Mouse (Mus musculus) cerebellum, postnatal 14 days (tissue): ENCODE measurements around the gene Ankle1.
"Not testable (repeated sequence)": the region's sequence is repeated elsewhere in the genome, so short reads cannot be mapped to it uniquely, and the experiment has no call there.

Experiments
- DNase-seq, 2 experiments: peaks; one replicate each; pipeline ENCODE4 v3.0.0; 2021; ENCODE audit warnings: mixed read lengths in 2 of 2

Ankle1 gene

DNA sequence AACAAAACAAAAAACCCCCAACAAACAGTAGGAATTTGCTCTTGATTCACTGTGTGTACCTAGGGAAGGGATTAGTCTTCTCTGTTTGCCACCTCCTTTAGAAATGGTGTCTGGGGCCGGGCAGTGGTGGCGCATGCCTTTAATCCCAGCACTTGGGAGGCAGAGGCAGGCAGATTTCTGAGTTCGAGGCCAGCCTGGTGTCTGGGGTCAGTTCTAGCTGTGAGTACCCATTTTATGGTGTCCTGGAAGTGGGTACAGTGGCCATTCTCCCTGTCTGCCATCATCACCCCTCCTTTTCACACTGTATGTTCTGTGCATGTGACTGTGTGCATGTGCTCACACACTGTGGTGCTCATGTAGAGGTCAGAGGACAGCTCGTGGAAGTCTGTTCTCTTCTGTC is 2.4 kb downstream of the Ankle1 start:
- DNase-seq = no peak

DNA sequence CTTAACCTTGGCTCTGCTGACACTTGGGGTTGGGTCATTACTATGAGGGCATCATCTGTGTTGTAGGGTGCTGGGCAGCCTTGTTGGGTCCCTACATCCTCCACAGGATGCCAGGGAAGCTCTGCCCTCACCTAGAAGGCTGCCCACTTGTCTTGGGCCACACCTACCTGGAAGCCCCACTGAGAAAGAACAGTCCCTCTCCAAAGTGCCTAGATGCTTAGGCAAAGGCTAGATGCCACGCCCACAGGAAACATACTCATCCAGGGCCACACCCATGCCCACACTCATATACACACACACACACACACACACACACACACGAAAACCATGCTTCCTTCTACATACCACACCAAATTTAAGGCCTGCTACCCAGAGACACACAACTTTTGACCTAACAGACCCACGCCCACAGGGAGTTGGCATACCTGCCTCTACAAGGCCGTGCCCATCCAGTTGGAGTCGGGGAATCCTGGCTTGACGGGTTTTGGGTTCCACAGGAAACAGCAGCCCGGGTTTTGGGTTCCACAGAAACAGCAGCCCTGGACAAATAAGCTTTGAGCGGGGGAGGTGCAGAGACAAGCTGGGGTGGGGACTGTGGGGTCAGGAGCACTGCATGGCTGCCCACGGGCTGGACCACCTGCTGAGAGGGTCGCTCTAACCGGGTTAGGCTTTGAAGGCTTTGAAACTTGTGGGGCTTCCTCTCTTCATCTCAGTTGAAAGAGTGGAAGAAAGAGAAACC is 5.9 kb downstream of the Ankle1 start:
- DNase-seq = no peak

DNA sequence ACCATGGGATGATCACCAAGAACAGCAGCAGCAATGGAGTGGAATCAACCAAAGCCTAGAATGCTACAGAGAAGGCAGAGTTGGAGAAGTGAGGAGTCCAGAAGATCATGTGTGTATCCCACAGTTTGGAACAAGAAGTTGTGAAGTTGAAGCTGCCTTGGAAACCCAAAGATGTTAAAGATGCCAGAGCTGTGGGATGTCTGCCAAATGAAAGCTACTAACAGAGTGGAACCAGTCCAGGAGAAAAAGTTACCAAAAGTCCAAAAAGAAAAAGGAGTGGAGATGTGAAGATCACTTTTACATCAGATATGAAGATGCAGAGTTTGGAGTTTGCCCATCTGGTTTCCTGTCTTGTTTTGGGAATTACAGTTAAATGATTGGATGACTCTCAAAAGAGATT is 16.3 kb downstream of the Ankle1 start:
- DNase-seq = no peak

DNA sequence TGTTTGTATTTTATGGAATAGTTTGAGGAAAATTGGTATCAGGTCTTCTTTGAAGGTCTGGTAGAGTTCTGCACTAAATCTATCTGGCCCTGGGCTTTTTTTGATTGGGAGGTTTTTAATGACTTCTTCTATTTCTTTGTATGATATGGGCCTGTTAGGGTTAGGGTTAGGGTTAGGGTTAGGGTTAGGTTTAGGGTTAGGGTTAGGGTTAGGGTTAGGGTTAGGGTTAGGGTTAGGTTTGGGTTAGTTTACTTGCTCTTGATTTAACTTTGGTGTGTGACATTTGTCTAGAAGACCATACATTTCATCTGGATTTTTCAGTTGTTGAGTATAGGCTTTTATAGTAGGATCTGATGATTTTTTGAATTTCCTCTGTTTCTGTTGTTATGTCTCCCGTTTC is 27.1 kb downstream of the Ankle1 start:
- not testable (repeated sequence) for DNase-seq

DNA sequence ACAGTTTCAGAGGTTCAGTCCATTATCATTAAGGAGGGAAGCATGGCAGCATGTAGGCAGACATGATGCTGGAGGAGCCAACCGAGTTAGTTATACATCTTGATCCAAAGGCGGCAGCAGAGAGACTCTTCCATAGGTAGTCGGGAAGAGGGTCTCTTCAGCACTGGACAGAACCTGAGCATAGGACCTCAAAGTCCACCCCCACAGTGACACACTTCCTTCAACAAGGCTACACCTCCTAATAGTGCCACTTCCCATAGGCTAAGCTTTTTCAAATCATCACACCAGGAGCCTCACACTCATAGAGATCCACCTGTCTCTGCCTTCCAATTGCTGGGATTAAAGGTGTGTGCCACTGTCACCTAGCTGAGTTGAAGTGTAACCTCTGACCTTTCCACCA is 31.2 kb downstream of the Ankle1 start:
- DNase-seq = no peak

DNA sequence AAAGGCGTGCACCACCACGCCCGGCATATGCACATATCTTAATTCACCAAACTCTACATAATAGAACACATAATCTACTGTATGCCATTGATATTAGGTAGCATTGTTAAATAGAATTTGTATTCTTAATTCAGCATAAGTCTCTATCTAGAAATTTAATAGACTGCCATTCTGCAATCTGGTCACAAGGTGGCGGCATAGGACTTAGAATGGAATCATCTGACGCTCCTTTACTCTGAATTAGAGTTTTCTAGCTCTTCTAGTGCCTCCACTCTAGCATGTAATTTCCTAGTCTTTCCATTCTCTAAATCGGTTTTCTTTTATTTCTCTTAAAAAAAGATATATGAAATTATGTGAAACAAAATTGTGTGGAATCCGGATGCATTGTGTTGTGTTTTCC is 35.6 kb downstream of the Ankle1 start:
- peak; percentile 67 to 71 for DNase-seq

DNA sequence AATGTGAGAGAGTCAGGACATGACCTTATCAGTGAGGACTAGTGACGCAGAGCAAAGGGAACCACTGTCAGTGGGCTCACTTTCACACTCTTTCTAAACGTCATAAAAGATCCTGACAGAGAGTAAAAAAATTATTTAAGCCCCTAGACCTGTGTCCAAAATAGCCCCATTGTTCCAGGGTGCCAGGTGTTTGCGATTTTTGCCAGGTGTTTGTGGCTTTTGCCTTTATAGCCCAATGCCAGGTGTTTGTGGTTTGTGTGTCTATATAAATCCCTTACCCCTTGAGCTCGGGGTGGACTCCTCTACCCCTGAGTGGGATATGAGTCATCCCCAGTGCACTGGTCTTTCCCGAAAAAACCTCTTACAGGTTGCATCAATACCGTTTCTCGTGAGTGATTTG is 39.3 kb downstream of the Ankle1 start:
- DNase-seq = no peak

DNA sequence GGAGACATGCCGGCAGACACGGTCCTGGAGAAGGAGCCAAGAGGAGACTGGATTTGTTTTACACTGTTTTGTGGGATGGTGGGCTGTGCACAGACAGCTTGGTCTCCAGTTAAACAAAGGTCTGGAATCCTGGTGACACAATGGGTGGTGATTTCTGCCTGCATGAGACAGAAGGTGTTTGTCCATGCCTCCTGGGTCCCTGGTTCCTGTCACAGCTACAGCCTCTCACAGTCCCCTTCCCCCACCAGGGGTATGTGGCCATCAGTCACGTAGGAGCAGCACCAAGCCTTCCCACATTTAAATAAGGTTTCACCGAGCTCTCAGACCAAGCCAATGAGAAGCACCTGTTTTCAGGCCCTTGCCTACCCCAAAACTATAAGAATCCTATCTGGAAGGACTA is 45.5 kb downstream of the Ankle1 start:
- DNase-seq = no peak

DNA sequence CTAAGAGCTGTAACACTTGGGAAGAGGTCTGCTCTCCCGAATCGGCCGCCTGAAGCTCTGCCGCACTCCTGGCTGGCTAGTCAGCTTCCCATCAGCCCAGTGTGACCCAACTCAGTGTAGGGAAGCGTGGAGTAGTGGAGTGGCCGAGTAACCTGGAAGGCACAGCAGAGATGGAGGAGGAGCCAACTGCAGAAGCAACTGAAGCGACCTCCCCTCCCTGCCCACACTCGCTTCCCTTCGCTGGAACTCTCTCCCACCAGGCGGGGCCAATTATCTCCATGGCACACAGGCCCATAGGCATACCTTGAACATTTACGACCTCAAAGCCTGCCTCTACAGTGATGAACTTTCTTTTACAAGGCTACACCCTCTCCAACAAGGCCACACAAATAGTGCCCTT is 46.0 kb downstream of the Ankle1 start:
- no peak for DNase-seq

DNA sequence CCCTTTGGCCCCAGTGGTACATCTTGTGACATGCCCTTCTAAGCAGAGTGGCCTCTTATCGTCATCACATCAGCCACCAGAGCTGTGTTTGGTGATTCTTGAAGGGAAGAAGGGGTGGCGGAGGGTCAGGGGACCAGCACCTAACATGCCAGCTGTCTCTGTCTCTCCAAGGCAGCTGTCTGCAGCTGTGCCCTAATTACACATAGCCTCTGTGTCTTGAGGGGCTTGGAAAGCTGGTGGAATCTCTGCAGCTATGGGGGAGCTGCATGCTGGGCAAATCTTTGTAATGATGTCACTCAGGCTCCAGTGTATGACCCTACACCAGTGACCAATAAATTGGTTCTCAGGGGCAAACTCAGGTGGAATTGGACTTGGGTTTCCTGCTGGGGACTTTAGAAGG is 46.9 kb downstream of the Ankle1 start:
- no peak for DNase-seq

DNA sequence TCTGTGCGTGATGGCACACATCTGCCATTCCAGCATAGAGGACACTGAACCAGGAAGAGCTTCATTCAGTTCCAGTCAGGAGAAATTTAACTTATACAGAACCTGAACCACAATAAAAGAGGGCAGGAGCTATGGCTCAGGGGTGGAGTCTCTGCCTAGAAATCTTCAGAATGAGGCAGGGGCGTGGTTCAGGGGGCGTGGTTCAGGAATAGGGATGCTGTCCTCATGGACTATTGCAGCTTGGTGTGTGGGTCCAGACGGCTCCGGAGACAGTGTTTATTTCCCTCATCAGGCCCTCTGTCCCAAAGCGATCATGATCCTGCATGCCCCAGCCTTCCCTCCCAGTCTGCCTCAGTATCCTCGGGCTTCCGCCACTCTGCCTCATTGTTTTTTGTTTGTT is 48.9 kb downstream of the Ankle1 start:
- DNase-seq = no peak

DNA sequence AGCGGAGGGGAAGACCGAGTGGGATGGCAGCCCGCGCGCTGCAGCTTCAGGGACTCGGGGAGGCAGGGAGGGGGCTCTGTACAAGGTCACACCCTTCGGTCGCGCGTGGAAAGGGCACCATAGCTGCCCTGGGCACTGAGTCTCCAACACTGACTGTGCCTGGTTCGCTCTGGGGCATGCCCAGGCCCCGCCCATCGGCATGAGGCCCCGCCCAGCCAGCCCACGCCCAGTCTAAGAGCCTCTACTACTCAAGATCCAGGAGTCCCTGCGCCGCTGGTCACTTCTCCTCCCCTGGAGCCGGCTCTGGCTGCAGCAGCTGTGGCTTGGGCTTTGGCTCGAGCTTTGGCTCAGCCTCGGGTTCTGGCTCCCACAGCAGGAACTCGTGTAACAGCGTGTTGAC is 51.1 kb downstream of the Ankle1 start:
- peak in 1 of 2 experiments; percentile 20 for DNase-seq

DNA sequence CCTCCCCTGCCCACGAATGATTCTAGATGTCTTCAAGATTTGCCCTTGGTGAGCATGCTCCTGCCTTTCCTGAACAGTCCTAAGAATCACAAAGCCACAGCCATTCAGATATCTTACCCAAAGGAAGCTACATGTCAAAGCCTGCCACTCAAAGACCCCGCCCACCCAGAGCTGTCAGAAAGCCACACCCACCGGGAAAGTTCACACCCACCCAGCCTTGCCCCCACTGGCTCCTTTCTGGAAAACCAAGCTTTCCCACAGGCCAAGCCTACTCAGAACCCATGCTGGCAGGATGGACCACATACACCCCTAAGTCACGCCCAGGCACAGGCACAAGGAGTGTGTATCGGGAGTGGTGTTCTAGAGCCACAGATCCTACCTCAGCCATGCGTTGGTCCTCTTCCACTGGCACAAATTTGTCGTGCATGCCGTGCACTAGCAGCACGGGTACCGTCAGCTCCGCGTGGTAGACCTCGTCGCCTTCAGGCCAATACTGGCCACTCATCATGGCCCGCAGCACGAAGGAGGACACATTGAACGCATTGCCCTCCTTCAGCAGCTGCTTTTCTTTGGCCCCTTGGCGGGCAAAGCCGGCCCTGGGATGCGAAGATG is 52.0 kb downstream of the Ankle1 start:
- peak in 1 of 2 experiments; percentile 6 for DNase-seq
